Mouse (Mus musculus) liver, adult 2 months (tissue): ENCODE measurements at regions not wholly inside any gene's neighbourhood (a gene's known extent, or its start where the extent isn't known, plus 50 kb on each side); places are given as distances from the start of the nearest gene placed in this dataset.

ENCODE experiments used
- DNase-seq: peaks from one replicate; pipeline ENCODE4 v3.0.0-alpha.2; 2011; ENCODE audit warnings: low read depth, low spot score; ENCODE audit errors: extremely low read depth
- H3K27ac ChIP-seq: fragments of 200-500 bp; replicated peaks from 2 replicates; pipeline ENCODE4 v1.5.1; 2012; ENCODE audit warnings: low read depth, mild to moderate bottlenecking, control low read depth, inconsistent platforms, low read length; ENCODE audit not compliant: insufficient read depth
- H3K27me3 ChIP-seq: fragments of 200-500 bp; 2 replicates; pipeline ENCODE4 v1.6.1; 2012; ENCODE audit warnings: mild to moderate bottlenecking, moderate library complexity, low read length, inconsistent platforms; ENCODE audit not compliant: control insufficient read depth, insufficient read depth
- H3K36me3 ChIP-seq: fragments of 200-500 bp; 2 replicates; pipeline ENCODE4 v1.6.1; 2012; ENCODE audit warnings: low read length, inconsistent platforms; ENCODE audit not compliant: control insufficient read depth, insufficient read depth
- H3K4me1 ChIP-seq: fragments of 200-500 bp; 2 replicates; pipeline ENCODE4 v1.6.1; 2011; ENCODE audit warnings: low read length; ENCODE audit not compliant: control insufficient read depth, insufficient read depth
- H3K4me3 ChIP-seq: fragments of 200-500 bp; 2 replicates; pipeline ENCODE4 v1.5.1; 2011; ENCODE audit warnings: low read depth, mild to moderate bottlenecking, control low read depth, low read length, moderate library complexity; ENCODE audit not compliant: insufficient read depth
- H3K79me2 ChIP-seq: fragments of 200-500 bp; 2 replicates; pipeline ENCODE4 v1.6.1; 2012; ENCODE audit warnings: inconsistent platforms, mild to moderate bottlenecking, low read length, moderate library complexity; ENCODE audit not compliant: control insufficient read depth, insufficient read depth
- H3K9ac ChIP-seq: fragments of 200-500 bp; 2 replicates; pipeline ENCODE4 v1.6.1; 2012; ENCODE audit warnings: low read depth, mild to moderate bottlenecking, control low read depth, inconsistent platforms, low read length
- CTCF ChIP-seq: fragments of 200-500 bp; IDR thresholded peaks from 2 replicates; pipeline ENCODE4 v1.5.1; 2011; ENCODE audit warnings: low read depth, low read length, control low read depth
- POLR2A ChIP-seq: fragments of 200-500 bp; IDR thresholded peaks from 2 replicates; pipeline ENCODE4 v1.6.1; 2011; ENCODE audit warnings: low read length, control low read depth; ENCODE audit not compliant: insufficient read depth; ENCODE audit errors: extremely low read depth
- WGBS: fragments of 180-500 bp; shearing (Covaris S2); methylation state at CpG from one replicate; pipeline ENCODE4 v1.1.7; 2018; 5-methylcytosine and 5-hydroxymethylcytosine counted together

DNA sequence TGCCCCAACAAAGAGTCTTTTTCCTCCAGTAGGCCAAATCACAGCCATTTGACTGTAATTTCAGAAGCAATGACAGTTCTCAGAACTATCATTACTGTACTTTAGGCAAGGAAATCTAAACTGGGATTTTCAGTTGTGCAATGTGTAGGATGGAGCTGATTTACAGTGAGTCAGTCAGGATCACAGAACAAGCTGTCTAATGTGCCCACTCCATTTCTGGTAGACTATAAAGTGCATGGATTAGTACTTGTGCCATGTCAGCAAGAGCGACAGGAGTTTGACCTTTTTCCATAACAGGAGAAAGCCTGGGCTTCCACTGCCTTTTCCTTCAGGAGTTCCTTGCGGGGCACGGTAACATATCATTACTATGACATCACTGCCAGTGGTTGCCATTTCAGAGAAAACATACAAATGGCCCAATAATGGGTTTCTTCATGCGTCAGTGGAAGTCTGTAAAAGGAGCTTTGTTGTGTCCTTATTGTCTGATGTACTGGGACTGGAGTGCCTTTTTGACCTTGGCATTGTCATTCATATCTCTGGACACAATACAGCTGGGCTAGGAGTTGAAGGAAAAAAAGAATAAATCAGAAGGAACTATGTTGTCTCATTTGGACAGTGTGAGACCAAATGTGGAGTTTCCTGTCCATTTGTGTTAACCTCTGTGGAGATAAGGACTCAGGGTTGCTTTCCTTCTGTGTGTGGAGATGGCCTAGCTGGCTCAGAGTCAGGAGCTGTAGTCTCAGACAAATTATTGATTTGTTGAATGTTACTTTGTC, 271.5 kb upstream of the BC052040 start:
- TF ChIP-seq CTCF (no peak), POLR2A (no peak)
- no peak overlapping the region for H3K4me3 ChIP-seq
- H3K79me2 ChIP-seq, result no peaks in the 10 kb centered on the region
- no peaks in the 10 kb centered on the region for H3K27me3 ChIP-seq
- H3K9ac ChIP-seq, result no peak overlapping the region
- H3K4me1 ChIP-seq, result no peaks in the 10 kb centered on the region
- DNase-seq, result peak; percentile 3
- H3K27ac ChIP-seq, result no peak overlapping the region
- 85% methylated on average over 4 of the region's 4 CpGs for WGBS
- no peaks in the 10 kb centered on the region for H3K36me3 ChIP-seq

DNA sequence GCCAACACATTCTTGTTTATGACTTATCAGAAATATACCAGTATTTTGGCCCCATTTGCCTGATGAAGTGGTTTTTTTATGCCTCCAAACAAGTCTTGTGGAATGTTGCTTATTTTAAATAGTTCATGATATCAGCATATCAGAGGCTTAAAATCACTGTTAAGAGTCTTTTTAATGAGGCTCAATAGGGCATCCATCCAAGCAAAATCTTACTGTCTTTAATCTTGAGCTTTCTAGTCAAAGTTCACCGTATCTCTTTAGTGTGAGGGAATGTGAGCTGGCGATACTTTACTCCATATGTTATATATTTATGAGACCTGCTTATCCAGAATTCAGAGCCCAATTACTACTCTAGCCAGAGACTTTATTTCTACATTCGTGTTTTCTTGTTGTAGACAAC, 263.0 kb upstream of the BC052040 start:
- Histone ChIP-seq H3K9ac (no peak overlapping the region), H3K27me3 (no peaks in the 10 kb centered on the region), H3K27ac (no peak overlapping the region), H3K79me2 (no peaks in the 10 kb centered on the region), H3K4me3 (no peak overlapping the region), H3K36me3 (no peaks in the 10 kb centered on the region), H3K4me1 (no peaks in the 10 kb centered on the region)
- WGBS, result 85% methylated on average over 3 of the region's 3 CpGs
- TF ChIP-seq CTCF (no peak), POLR2A (no peak)
- DNase-seq, result no peak

DNA sequence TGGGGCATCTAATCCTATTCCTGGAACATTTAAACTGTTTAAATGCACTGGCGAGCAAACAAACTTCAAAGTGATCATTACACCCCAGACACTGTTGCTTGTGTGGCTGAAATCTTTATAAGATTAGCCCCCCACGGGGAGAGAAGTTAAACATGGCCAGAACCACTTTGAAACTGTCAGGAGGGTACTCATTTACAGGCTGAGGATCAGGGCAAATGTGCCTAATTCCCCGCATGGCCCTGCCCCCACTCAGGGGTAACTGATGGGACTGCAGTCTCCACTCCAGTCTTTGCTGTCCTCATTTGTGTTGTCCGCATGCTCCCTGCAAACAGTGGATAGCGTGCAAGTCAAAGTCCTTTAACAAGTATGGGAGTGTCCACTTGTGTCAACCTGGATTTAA, 258.9 kb upstream of the BC052040 start:
- Histone ChIP-seq H3K9ac (no peak overlapping the region), H3K27ac (no peak overlapping the region), H3K36me3 (no peaks in the 10 kb centered on the region), H3K27me3 (no peaks in the 10 kb centered on the region), H3K4me3 (no peak overlapping the region), H3K79me2 (no peaks in the 10 kb centered on the region), H3K4me1 (no peaks in the 10 kb centered on the region)
- TF ChIP-seq POLR2A (no peak), CTCF (no peak)
- DNase-seq, result no peak
- WGBS, result 51% methylated on average over 5 of the region's 5 CpGs

DNA sequence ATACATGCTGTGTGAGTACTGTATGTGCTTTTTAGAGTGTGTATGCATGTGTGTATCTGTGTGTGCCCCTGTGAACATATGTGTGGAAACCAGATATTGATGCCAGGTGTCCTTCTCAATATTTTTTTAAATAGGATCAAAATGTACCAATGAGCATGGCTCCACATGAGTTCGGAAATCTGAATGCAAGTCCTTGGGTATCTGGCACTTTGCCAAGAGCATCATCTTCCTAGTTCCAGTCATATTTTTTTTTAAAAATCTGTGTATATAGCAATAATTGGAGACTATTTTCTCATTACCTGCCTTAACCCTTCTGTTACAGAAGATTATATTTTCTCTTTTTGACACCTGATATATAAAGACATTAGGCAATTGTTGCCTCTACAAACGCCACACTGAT, 255.0 kb upstream of the BC052040 start:
- Histone ChIP-seq H3K27ac (no peak overlapping the region), H3K4me1 (no peaks in the 10 kb centered on the region), H3K79me2 (no peaks in the 10 kb centered on the region), H3K9ac (no peak overlapping the region), H3K4me3 (no peak overlapping the region), H3K36me3 (no peaks in the 10 kb centered on the region), H3K27me3 (no peaks in the 10 kb centered on the region)
- DNase-seq, result no peak
- TF ChIP-seq POLR2A, result no peak
- no peak for TF ChIP-seq CTCF
- 91% methylated on average over 2 of the region's 2 CpGs for WGBS

DNA sequence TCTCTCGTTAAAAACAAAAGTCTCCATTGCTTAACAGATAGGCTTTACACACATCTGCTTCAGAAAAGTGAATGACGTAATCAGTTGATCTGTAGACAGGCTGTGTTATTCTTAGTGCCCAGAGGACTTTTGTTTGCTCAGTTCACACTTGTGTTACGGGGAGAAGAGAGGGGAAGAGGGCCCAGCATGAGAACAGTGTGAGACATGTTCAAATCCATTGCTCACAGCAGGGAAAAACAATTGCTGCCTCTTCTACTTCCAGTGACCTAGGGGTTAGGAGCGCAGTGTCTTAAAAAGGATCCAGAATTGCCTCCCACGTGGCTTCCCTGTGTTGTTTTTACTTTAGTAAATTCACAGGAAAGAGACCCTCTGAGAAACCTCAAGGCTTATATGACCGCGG, 243.3 kb upstream of the BC052040 start:
- H3K27me3 ChIP-seq, result no peaks in the 10 kb centered on the region
- no peak for TF ChIP-seq CTCF
- no peak for TF ChIP-seq POLR2A
- H3K79me2 ChIP-seq, result no peaks in the 10 kb centered on the region
- no peaks in the 10 kb centered on the region for H3K4me1 ChIP-seq
- H3K4me3 ChIP-seq, result no peak overlapping the region
- no peaks in the 10 kb centered on the region for H3K36me3 ChIP-seq
- WGBS, result 44% methylated on average over 7 of the region's 7 CpGs
- DNase-seq, result no peak
- no peak overlapping the region for H3K9ac ChIP-seq
- no peak overlapping the region for H3K27ac ChIP-seq

DNA sequence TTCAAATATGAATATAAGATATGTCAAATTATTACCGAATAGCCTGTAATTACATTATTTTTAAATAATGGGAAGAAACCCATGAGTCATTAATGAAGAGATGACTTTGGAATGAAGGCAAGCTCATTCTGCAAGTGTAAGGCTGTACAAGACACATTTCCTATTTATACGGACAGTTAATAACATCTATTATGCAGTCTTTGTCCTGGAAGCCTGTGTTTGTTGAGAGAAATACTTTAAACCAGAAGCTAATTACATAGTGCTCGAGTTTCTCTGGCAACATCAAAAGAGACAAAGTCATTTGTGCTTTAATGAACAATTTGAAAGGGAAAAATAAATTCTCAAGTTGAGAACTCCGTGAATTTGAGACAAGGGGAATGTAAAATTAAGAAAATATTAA, 242.5 kb upstream of the BC052040 start:
- H3K79me2 ChIP-seq, result no peaks in the 10 kb centered on the region
- H3K4me3 ChIP-seq, result no peak overlapping the region
- H3K27ac ChIP-seq, result no peak overlapping the region
- H3K4me1 ChIP-seq, result no peaks in the 10 kb centered on the region
- no peaks in the 10 kb centered on the region for H3K27me3 ChIP-seq
- TF ChIP-seq POLR2A, result no peak
- DNase-seq, result no peak
- no peaks in the 10 kb centered on the region for H3K36me3 ChIP-seq
- 89% methylated on average over 4 of the region's 4 CpGs for WGBS
- H3K9ac ChIP-seq, result no peak overlapping the region
